ENCODE assay signal across 9 mouse cellular contexts in genomic region chr13:94306277-94306967, GRCm38 (mm10). TPM values are rescaled to one million over a fixed set of nuclear protein-coding genes. Genes with fewer than 3 reads are reported as not detected.
A peak's percentile ranks its signal among the peaks of the same experiment; 100 is the strongest.
DNase-seq lines count a peak whose midpoint lies in the region; ATAC-seq lines count a peak whose summit lies in the region.
"Had no signal": no experiment of that assay in that cellular context is flagged by ENCODE, and none has a peak within 500 bp of the region (broad histone marks: within the 10 kb centered on the region; RNA-seq: fewer than 3 reads in every experiment).

No protein-coding gene starts in this region.

- peak; percentile 93 for ATAC-seq in kidney, embryonic 16.5 days (ENCODE audit: low FRiP score, low TSS enrichment)
- ATAC-seq in embryonic facial prominence, embryonic 11.5 days (replicated peaks; ENCODE audit: insufficient number of reproducible peaks, low FRiP score, low TSS enrichment, low read depth) = peak; percentile 80
- peak; percentile 72; the same call in 1 of the 2 replicates for ATAC-seq in heart, embryonic 12.5 days (ENCODE audit: insufficient number of reproducible peaks, low FRiP score)
- ATAC-seq: Patski had no signal

- peaks cover 5% of the 10 kb centered on the region; the same call in 1 of the 2 replicates for H3K4me1 ChIP-seq in kidney, embryonic 16.5 days (ENCODE audit: insufficient read depth, low read length)
- no peaks in the 10 kb centered on the region for H3K4me1 ChIP-seq in embryonic facial prominence, embryonic 11.5 days (ENCODE audit: control insufficient read depth, insufficient read depth, low read length)
- H3K4me1 ChIP-seq in heart, embryonic 12.5 days (replicated peaks) = peaks cover 6% of the 10 kb centered on the region; the same call in 1 of the 2 replicates

- no peak for DNase-seq in kidney, adult 18-20 months
- DNase-seq in embryonic facial prominence, embryonic 11.5 days (ENCODE audit: low spot score) = peak; percentile 73
- DNase-seq in layer of hippocampus, adult 18-20 months (ENCODE audit: low spot score in 2 of 2) = peak; percentile 22 to 52
- peak; percentile 23 for DNase-seq in lung, postnatal 36 days
- DNase-seq in retina, postnatal 7 days (ENCODE audit: low read depth, low spot score) = peak; percentile 9
- DNase-seq in urinary bladder, postnatal 10 days (ENCODE audit: low spot score) = no peak

- 39% methylated on average over 18 of the region's 18 CpGs for WGBS in kidney, embryonic 16.5 days
- 43% methylated on average over 18 of the region's 18 CpGs for WGBS in embryonic facial prominence, embryonic 11.5 days
- 49% methylated on average over 18 of the region's 18 CpGs for WGBS in heart, embryonic 12.5 days

- H3K4me3 ChIP-seq in kidney, embryonic 16.5 days (ENCODE audit: low read length) = peak overlapping the region; percentile 28
- H3K4me3 ChIP-seq in embryonic facial prominence, embryonic 11.5 days (ENCODE audit: low read depth, low read length) = no peak overlapping the region
- peak overlapping the region; percentile 26 for H3K4me3 ChIP-seq in heart, embryonic 12.5 days

- H3K9me3 ChIP-seq in kidney, embryonic 16.5 days (ENCODE audit: low read length) = no peaks in the 10 kb centered on the region
- no peaks in the 10 kb centered on the region for H3K9me3 ChIP-seq in embryonic facial prominence, embryonic 11.5 days (replicated peaks; ENCODE audit: control insufficient read depth, low read length)
- H3K9me3 ChIP-seq in heart, embryonic 12.5 days (replicated peaks) = no peaks in the 10 kb centered on the region

- H3K27ac ChIP-seq in kidney, embryonic 16.5 days (ENCODE audit: low read length) = no peak overlapping the region
- H3K27ac ChIP-seq in embryonic facial prominence, embryonic 11.5 days (replicated peaks; ENCODE audit: low read depth, low read length) = no peak overlapping the region
- no peak overlapping the region for H3K27ac ChIP-seq in heart, embryonic 12.5 days (ENCODE audit: poor library complexity, severe bottlenecking)

- no peaks in the 10 kb centered on the region for H3K27me3 ChIP-seq in kidney, embryonic 16.5 days (ENCODE audit: insufficient read depth, low read length)
- H3K27me3 ChIP-seq in embryonic facial prominence, embryonic 11.5 days (ENCODE audit: control insufficient read depth, insufficient read depth, low read length) = no peaks in the 10 kb centered on the region
- H3K27me3 ChIP-seq in heart, embryonic 12.5 days (replicated peaks) = no peaks in the 10 kb centered on the region

- H3K4me2 ChIP-seq in kidney, embryonic 16.5 days (replicated peaks; ENCODE audit: low read depth, low read length) = peak overlapping the region; percentile 54
- H3K4me2 ChIP-seq in embryonic facial prominence, embryonic 11.5 days (ENCODE audit: low read depth, low read length) = peak overlapping the region; percentile 19; the same call in 1 of the 2 replicates
- H3K4me2 ChIP-seq in heart, embryonic 12.5 days = peak overlapping the region; percentile 62

- peak overlapping the region; percentile 52 for H3K9ac ChIP-seq in kidney, embryonic 16.5 days (replicated peaks; ENCODE audit: low read length)
- peak overlapping the region; percentile 32 for H3K9ac ChIP-seq in embryonic facial prominence, embryonic 11.5 days (replicated peaks; ENCODE audit: low read length)
- H3K9ac ChIP-seq in heart, embryonic 12.5 days = 0 out of 2 replicates have a peak overlapping the region, but pooled peaks have one; percentile 53

- H3K36me3 ChIP-seq in kidney, embryonic 16.5 days (ENCODE audit: insufficient read depth, low read length) = no peaks in the 10 kb centered on the region
- H3K36me3 ChIP-seq in embryonic facial prominence, embryonic 11.5 days (replicated peaks; ENCODE audit: control insufficient read depth, insufficient read depth, low read depth, low read length) = no peaks in the 10 kb centered on the region
- H3K36me3 ChIP-seq in heart, embryonic 12.5 days = no peaks in the 10 kb centered on the region

RNA-seq across cellular contexts. Expression of gene Scamp1, which starts 20.8 kb away (rescaled TPM):
- 37.9 and 39.5 TPM in 2 replicates for polyA plus RNA-seq in kidney, embryonic 16.5 days (2015; fragmentation: Nextera tagmentation; extraction: Ambion mirVana)
- 26.2 and 29.6 TPM in 2 replicates for polyA plus RNA-seq in embryonic facial prominence, embryonic 11.5 days (2014; fragmentation: Nextera tagmentation; extraction: Ambion mirVana)
- polyA plus RNA-seq in heart, embryonic 12.5 days (2016; fragmentation: Nextera tagmentation; extraction: Ambion mirVana) = 26.2 and 29.2 TPM in 2 replicates
- 100 to 1,000 TPM; 160 to 186 TPM for total RNA-seq in layer of hippocampus, adult 18-20 months (2021)

RNA-seq across cellular contexts. Expression of gene Ap3b1, which starts 52.3 kb away (rescaled TPM):
- polyA plus RNA-seq in kidney, embryonic 16.5 days (2015; fragmentation: Nextera tagmentation; extraction: Ambion mirVana) = 48.4 and 48.6 TPM in 2 replicates
- 43.4 and 45.1 TPM in 2 replicates for polyA plus RNA-seq in embryonic facial prominence, embryonic 11.5 days (2014; fragmentation: Nextera tagmentation; extraction: Ambion mirVana)
- polyA plus RNA-seq in heart, embryonic 12.5 days (2016; fragmentation: Nextera tagmentation; extraction: Ambion mirVana) = 37.5 and 38.6 TPM in 2 replicates
- total RNA-seq in layer of hippocampus, adult 18-20 months (2021) = 10 to 100 TPM; 56.0 to 56.3 TPM

Comparison
In these comparisons a context has a peak if more than half of its experiments do, and no peak if none do; other contexts are left out.
1. DNase-seq: peak in embryonic facial prominence, embryonic 11.5 days (single experiment), layer of hippocampus, adult 18-20 months (2 of 2), lung, postnatal 36 days (single experiment) and retina, postnatal 7 days (single experiment); none in kidney, adult 18-20 months (single experiment) and urinary bladder, postnatal 10 days (single experiment).
2. Peak in every context shown above with its lines, with median percentiles within 50 percentile points of each other: ATAC-seq, H3K4me2 ChIP-seq and H3K9ac ChIP-seq.